Mouse (Mus musculus) 3134 (cell line): ENCODE data around the gene Pcbp4.

ENCODE experiments used
- DNase-seq: peaks from one replicate; pipeline ENCODE4 v3.0.0-alpha.2; 2011; ENCODE audit warnings: low spot score; ENCODE audit not compliant: insufficient read length; ENCODE audit errors: extremely low read depth

Gene Pcbp4

GRCm38 (mm10) chr9:106444836-106445235 lies 8.3 kb upstream of the Pcbp4 start:
- DNase-seq, result no peak

- DNase-seq, result peak; percentile 96
Measured at GRCm38 (mm10) chr9:106447348-106447747, 5.7 kb upstream of the Pcbp4 start, which contains the start of the genes Abhd14b and Abhd14a. Gene Abhd14b, plus strand, starts transcription at chr9:106447459. Gene Abhd14a, minus strand, starts transcription at chr9:106447678.

GRCm38 (mm10) chr9:106447951-106448350 lies 5.1 kb upstream of the Pcbp4 start:
- DNase-seq, result no peak

- DNase-seq, result peak; percentile 88
Measured at GRCm38 (mm10) chr9:106448498-106449031, 4.5 kb upstream of the Pcbp4 start.

GRCm38 (mm10) chr9:106449947-106450346 lies 3.1 kb upstream of the Pcbp4 start:
- DNase-seq, result no peak

- DNase-seq, result peak; percentile 44
Measured at GRCm38 (mm10) chr9:106450661-106451060, 2.4 kb upstream of the Pcbp4 start.

- no peak for DNase-seq
Measured at GRCm38 (mm10) chr9:106451298-106451697, 1.8 kb upstream of the Pcbp4 start.

- DNase-seq, result no peak
Measured at GRCm38 (mm10) chr9:106451899-106452298, 1.2 kb upstream of the Pcbp4 start.

GRCm38 (mm10) chr9:106452351-106452750 lies 740 bp upstream of the Pcbp4 start:
- DNase-seq, result no peak

- DNase-seq, result no peak
Measured at GRCm38 (mm10) chr9:106452821-106453220, 270 bp upstream of the Pcbp4 start.

- peak; percentile 41 for DNase-seq
Measured at GRCm38 (mm10) chr9:106454071-106454761, 1.1 kb downstream of the Pcbp4 start.

- DNase-seq, result no peak
Measured at GRCm38 (mm10) chr9:106454888-106455681, 2.0 kb downstream of the Pcbp4 start.

GRCm38 (mm10) chr9:106456325-106457162 lies 3.5 kb downstream of the Pcbp4 start:
- DNase-seq, result no peak

GRCm38 (mm10) chr9:106457163-106457559 lies 4.1 kb downstream of the Pcbp4 start:
- DNase-seq, result no peak

GRCm38 (mm10) chr9:106457920-106458319 lies 4.8 kb downstream of the Pcbp4 start:
- DNase-seq, result no peak

- no peak for DNase-seq
Measured at GRCm38 (mm10) chr9:106459946-106460345, 6.9 kb downstream of the Pcbp4 start.

GRCm38 (mm10) chr9:106460401-106461025 lies 7.4 kb downstream of the Pcbp4 start:
- DNase-seq, result no peak

- no peak for DNase-seq
Measured at GRCm38 (mm10) chr9:106461026-106461415, 7.9 kb downstream of the Pcbp4 start.

- no peak for DNase-seq
Measured at GRCm38 (mm10) chr9:106461641-106462429, 8.7 kb downstream of the Pcbp4 start.

- no peak for DNase-seq
Measured at GRCm38 (mm10) chr9:106462430-106462800, 9.3 kb downstream of the Pcbp4 start.
